ENCODE assay signal across 13 mouse cellular contexts in genomic region chr16:26596440-26596839, GRCm38 (mm10). TPM values are rescaled to one million over a fixed set of nuclear protein-coding genes. Genes with fewer than 3 reads are reported as not detected.
DNase-seq lines count a peak whose midpoint lies in the region; ATAC-seq lines count a peak whose summit lies in the region.
"Had no signal": no experiment of that assay in that cellular context is flagged by ENCODE, and none has a peak within 500 bp of the region (broad histone marks: within the 10 kb centered on the region; RNA-seq: fewer than 3 reads in every experiment).

No protein-coding gene starts in this region.

- H3K36me3 ChIP-seq in heart, embryonic 15.5 days, result no peaks in the 10 kb centered on the region

- H3K27ac ChIP-seq in heart, embryonic 15.5 days, result no peak overlapping the region

- H3K4me2 ChIP-seq in heart, embryonic 15.5 days, result peak overlapping the region; percentile 4; the same call in 1 of the 2 replicates

- H3K9ac ChIP-seq in heart, embryonic 15.5 days, result no peak overlapping the region

- WGBS in heart, embryonic 15.5 days, result 26% methylated on average over 7 of the region's 7 CpGs

- H3K4me1 ChIP-seq in heart, embryonic 15.5 days (replicated peaks), result peaks cover 9% of the 10 kb centered on the region

- H3K9me3 ChIP-seq in heart, embryonic 15.5 days (replicated peaks), result no peaks in the 10 kb centered on the region

- DNase-seq in heart, adult 18-20 months, result no peak
- peak; percentile 16 for DNase-seq in left cerebral cortex, postnatal 4 days
- no peak for DNase-seq in left cerebral cortex, postnatal 14 days (ENCODE audit: low spot score in 2 of 2)
- DNase-seq in right cerebral cortex, postnatal 10 days (ENCODE audit: low spot score in 2 of 2), result peak; percentile 45
- no peak for DNase-seq in right cerebral cortex, adult 18-20 months
- DNase-seq in ovary, postnatal 36 days (ENCODE audit: low spot score), result no peak
- DNase-seq: adrenal gland, postnatal 25 days; cerebellum, postnatal 36 days; kidney, postnatal 36 days; thymus, postnatal 14 days had no signal

- peak; percentile 47; the same call in 1 of the 2 replicates for ATAC-seq in heart, embryonic 15.5 days (replicated peaks; ENCODE audit: insufficient number of reproducible peaks, insufficient read depth, low FRiP score, low read depth)
- ATAC-seq: CD4-positive, CD25-positive, alpha-beta regulatory T cell, adult 4 months; intestine, embryonic 16.5 days had no signal

- intact Hi-C loops in left cerebral cortex, postnatal 4 days (cut with DNase I), result no loop called here
- intact Hi-C loops in left cerebral cortex, postnatal 14 days (cut with DNase I), result no loop called here

- H3K27me3 ChIP-seq in heart, embryonic 15.5 days, result no peaks in the 10 kb centered on the region

- no peak overlapping the region for H3K4me3 ChIP-seq in heart, embryonic 15.5 days

RNA-seq across cellular contexts. Expression of gene Il1rap, which starts 14.9 kb away (rescaled TPM):
- 4.5 and 5.0 TPM in 2 replicates for polyA plus RNA-seq in heart, embryonic 15.5 days (2015; fragmentation: Nextera tagmentation; extraction: Ambion mirVana)
- total RNA-seq in heart, adult 18-20 months (2021), result 1 to 10 TPM; 3.4 TPM
- 10 to 100 TPM; 13.8 to 14.7 TPM for total RNA-seq in left cerebral cortex, postnatal 4 days (2021)
- 10 to 100 TPM; 27.6 TPM for total RNA-seq in left cerebral cortex, postnatal 14 days (2021)

Comparison
In these comparisons a context has a peak if more than half of its experiments do, and no peak if none do; other contexts are left out.
1. DNase-seq: peak in left cerebral cortex, postnatal 4 days (single experiment) and right cerebral cortex, postnatal 10 days (2 of 2); none in heart, adult 18-20 months (0 of 2), left cerebral cortex, postnatal 14 days (0 of 2), right cerebral cortex, adult 18-20 months (single experiment) and ovary, postnatal 36 days (single experiment).